Mouse (Mus musculus): ENCODE data around the gene Marc1.

- TF ChIP-seq EP300 (optimal IDR thresholded peaks at IDR 0.05) (no peak), CTCF (IDR thresholded peaks at IDR 0.05; ENCODE audit: low read depth) (peak; percentile 28)
Observed at GRCm38 (mm10) chr1:184777061-184777795, 33.9 kb downstream of the Marc1 start.

Data from stomach, postnatal 0 days (tissue).